Mouse (Mus musculus): ENCODE measurements around the gene Twnk. TPM values are rescaled to one million over a fixed set of nuclear protein-coding genes. Genes with fewer than 3 reads are reported as not detected.
A peak's percentile ranks its signal among the peaks of the same experiment; 100 is the strongest.

Twnk gene
- total RNA-seq, 2 experiments from 2014 or later = 18.0 to 25.4 TPM

- DNase-seq = no peak
- H3K27ac ChIP-seq = no peak overlapping the region
- no peak for TF ChIP-seq CTCF (IDR thresholded peaks at IDR 0.05)
- intact Hi-C loops (cut with DNase I) = no loop called here
- peak overlapping the region; percentile 81 for H3K4me3 ChIP-seq
Measured at GRCm38 (mm10) chr19:44988321-44988720, 17.1 kb upstream of the Twnk start.

DNA sequence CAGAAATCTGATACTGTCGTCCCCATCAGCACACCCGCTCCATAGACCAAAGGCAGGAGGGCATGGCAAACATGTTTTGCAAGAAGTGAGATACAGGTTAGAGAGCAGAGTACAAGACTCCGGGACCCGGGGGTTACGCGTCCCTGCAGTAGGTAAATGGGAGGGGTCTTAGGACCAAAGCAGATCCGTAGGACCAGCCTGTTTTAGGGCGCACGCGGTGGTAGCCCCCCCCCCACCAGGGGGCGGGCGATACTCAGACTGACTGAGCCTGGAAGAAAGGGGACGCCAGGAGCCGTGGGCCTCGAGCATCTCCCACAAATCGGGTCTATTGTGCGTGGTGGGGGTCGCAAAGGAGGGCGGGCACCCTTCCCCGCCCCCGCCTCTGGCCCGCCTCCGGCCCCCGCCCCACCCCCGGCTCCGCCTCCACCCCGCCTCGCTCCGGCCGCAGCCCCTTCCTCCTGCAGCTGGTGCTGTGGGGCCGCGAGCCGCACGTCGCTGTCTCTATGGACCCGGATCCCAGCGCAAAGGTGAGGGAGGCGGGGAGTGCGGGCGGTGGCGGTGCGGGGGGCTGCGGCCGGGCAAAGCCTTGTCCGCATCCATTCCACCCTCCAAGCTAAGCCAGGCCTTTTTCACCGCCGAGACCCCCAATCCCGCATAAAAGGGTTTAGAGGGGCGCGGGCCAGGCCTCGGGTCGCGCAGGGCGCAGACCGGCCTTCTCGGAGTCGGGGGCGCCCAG lies 16.5 kb upstream of the Twnk start, which contains the start of gene Sema4g:
Gene Sema4g, plus strand, starts transcription at position 271 of the 736 bp plus-strand sequence.
- H3K27ac ChIP-seq = peak within 1 kb of the TSS; percentile 46
- intact Hi-C loops (cut with DNase I) = no loop called here
- peak; percentile 59 for TF ChIP-seq CTCF (IDR thresholded peaks at IDR 0.05)
- H3K4me3 ChIP-seq = peak within 1 kb of the TSS; percentile 81
- DNase-seq = peak; percentile 56

- DNase-seq = peak; percentile 39
- H3K4me3 ChIP-seq = peak overlapping the region; percentile 81
- TF ChIP-seq CTCF (IDR thresholded peaks at IDR 0.05) = no peak
- H3K27ac ChIP-seq = peak overlapping the region; percentile 46; the same call in 1 of the 2 replicates
- intact Hi-C loops (cut with DNase I) = no loop called here
Measured at GRCm38 (mm10) chr19:44989567-44990495, 15.6 kb upstream of the Twnk start.

- no peak overlapping the region for H3K4me3 ChIP-seq
- no peak for DNase-seq
- TF ChIP-seq CTCF (IDR thresholded peaks at IDR 0.05) = no peak
- H3K27ac ChIP-seq = no peak overlapping the region
- intact Hi-C loops (cut with DNase I) = no loop called here
Measured at GRCm38 (mm10) chr19:44991031-44991430, 14.4 kb upstream of the Twnk start.

DNA sequence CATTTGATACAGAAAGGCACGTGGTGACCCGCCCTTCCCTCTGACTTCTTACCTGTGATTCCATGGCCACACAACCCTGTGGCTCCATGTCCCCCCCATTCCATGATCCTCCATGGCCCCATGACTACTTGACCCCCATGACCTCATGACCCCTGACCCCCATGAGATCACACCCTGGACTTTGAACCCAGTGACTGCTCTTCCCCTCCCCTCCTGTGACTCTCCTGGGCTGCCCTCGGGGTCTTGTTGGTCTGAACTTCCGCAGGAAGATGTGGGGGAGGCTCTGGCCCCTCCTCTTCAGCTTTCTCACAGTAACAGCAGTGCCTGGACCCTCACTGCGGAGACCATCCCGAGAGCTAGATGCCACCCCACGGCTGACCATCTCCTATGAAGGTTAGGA lies 13.2 kb upstream of the Twnk start:
- H3K4me3 ChIP-seq = no peak overlapping the region
- no peak for TF ChIP-seq CTCF (IDR thresholded peaks at IDR 0.05)
- H3K27ac ChIP-seq = no peak overlapping the region
- intact Hi-C loops (cut with DNase I) = no loop called here
- no peak for DNase-seq

- DNase-seq = no peak
- no peak for TF ChIP-seq CTCF (IDR thresholded peaks at IDR 0.05)
- intact Hi-C loops (cut with DNase I) = no loop called here
- no peak overlapping the region for H3K27ac ChIP-seq
- no peak overlapping the region for H3K4me3 ChIP-seq
Measured at GRCm38 (mm10) chr19:44992712-44993111, 12.8 kb upstream of the Twnk start.

- Histone ChIP-seq H3K27ac (no peak overlapping the region), H3K4me3 (no peak overlapping the region)
- intact Hi-C loops (cut with DNase I) = no loop called here
- no peak for DNase-seq
- no peak for TF ChIP-seq CTCF (IDR thresholded peaks at IDR 0.05)
Measured at GRCm38 (mm10) chr19:44997786-44998185, 7.7 kb upstream of the Twnk start.

DNA sequence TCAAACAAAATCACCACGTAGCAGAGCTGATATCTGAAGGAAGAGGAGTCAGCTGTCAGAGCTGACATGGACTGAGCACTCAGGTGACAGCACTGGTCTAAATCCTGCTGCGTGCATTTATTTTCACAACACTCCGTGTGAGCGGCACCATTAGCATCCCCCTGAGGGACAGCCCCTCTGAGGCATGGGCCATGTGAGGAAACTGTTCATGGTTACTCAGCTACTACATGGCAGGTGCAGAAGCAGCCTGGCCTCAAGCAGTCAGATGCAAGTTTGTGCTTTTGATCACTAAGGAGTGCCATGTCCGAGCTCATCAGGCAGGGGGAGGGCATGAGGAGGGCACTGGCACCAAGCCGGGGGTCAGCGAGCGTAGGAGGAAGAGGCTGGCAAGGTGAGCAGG lies 5.8 kb upstream of the Twnk start:
- Histone ChIP-seq H3K4me3 (no peak overlapping the region), H3K27ac (no peak overlapping the region)
- intact Hi-C loops (cut with DNase I) = no loop called here
- no peak for TF ChIP-seq CTCF (IDR thresholded peaks at IDR 0.05)
- no peak for DNase-seq

DNA sequence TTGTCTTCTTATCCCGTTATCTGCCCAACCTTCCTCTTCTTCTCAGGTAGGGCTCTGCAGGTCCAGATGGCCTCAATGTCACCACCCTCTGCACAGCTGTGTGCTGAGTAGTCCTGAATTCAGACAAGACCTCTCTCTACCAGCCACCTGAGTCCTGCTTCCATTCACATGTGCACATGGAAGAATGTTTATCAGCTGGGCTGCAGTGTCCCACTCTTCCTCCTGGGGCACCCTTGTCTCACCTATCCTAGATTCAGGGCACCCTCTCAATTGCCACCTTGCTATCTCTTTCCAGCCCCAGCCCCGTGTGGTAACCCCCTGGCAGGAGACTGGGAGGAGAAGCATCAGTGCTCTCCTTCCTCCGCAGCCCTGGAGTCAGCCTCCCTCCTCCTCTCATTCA lies 3.2 kb upstream of the Twnk start:
- TF ChIP-seq CTCF (IDR thresholded peaks at IDR 0.05) = peak; percentile 33
- intact Hi-C loops (cut with DNase I) = no loop called here
- no peak overlapping the region for H3K4me3 ChIP-seq

DNA sequence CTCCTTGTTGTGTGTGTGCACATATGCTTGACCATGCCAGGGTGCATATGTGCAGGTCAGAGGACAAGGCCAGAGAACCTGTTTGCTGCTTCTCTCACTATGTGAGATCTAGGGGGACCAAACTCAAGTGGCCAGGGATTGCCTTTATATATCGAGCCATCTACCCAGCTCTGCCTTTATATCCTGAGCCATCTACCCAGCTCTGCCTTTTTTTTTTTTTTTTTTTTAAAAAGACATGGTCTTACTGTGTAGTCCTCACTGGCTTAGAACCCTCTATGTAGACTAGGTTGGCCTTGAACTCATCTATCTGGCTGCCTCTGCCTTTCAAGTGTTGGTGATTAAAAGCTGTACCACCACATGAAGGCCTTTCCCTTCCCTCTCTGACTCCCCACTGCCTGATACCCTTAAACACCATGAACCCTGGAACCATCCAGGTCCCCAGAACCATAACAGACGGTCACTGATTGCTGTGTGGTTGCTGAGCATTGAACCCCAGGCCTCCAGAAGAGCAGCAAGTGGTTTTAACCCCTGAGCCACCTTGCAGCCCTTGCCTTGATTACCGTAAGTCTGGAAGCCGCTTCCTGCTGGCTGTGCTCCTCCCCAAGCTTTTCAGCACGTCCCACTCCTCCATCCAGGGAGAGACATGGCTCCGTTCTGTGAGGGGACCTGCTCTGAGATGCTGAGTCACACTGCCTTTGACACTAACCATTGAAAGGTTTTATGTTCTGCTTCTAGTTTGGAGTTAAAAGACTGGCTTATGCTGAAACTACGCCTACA lies 1.5 kb upstream of the Twnk start:
- intact Hi-C loops (cut with DNase I) = no loop called here
- TF ChIP-seq CTCF (IDR thresholded peaks at IDR 0.05) = no peak
- no peak overlapping the region for H3K4me3 ChIP-seq
- H3K27ac ChIP-seq = no peak overlapping the region
- DNase-seq = peak; percentile 7

More for the DNA sequence above, 3.2 kb upstream of the Twnk start:
- no peak for DNase-seq
- H3K27ac ChIP-seq = no peak overlapping the region

GRCm38 (mm10) chr19:45005957-45006712 lies 672 bp downstream of the Twnk start, which contains the start of gene Mrpl43:
Gene Mrpl43 (minus strand): TSS chr19:45006442.
- intact Hi-C loops (cut with DNase I) = no loop called here
- Histone ChIP-seq H3K27ac (peak within 1 kb of the TSS; percentile 89), H3K4me3 (peak within 1 kb of the TSS; percentile 99)
- peak; percentile 98 for DNase-seq
- TF ChIP-seq CTCF (IDR thresholded peaks at IDR 0.05) = no peak

- Histone ChIP-seq H3K4me3 (peak overlapping the region; percentile 99), H3K27ac (peak overlapping the region; percentile 89)
- intact Hi-C loops (cut with DNase I) = no loop called here
- no peak for DNase-seq
- TF ChIP-seq CTCF (IDR thresholded peaks at IDR 0.05) = no peak
Measured at GRCm38 (mm10) chr19:45007021-45007420, 1.6 kb downstream of the Twnk start.
